Mouse (Mus musculus): Measurements from ENCODE around the gene Myh3. TPM values are rescaled to one million over a fixed set of nuclear protein-coding genes. Genes with fewer than 3 reads are reported as not detected.

Myh3 gene
- polyA plus RNA-seq, 1 experiment, result 0.36 TPM

DNA sequence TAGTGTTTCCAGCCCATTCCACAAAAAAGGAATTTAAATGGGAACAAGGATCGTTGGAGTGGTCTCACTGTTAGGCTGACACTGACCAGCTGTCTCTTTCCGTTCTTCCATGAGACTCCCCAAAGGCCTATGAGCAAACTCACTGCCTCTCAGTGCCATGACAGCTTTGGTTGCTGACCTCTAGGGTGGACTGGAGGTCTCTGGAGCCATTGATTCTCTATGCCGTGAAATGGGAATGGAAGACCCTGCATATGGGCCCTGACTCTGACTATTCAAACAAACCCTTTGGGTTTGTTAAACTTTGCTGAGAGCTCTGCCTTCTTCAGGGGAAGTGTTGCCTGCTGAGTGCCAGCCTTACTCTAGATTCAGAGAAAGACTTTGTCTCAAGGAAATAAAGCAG lies 10.4 kb upstream of the Myh3 start:
- no peaks in the 10 kb centered on the region; the same call in 1 of the 2 replicates for H3K27me3 ChIP-seq (ENCODE audit: control insufficient read depth, insufficient read depth, low read length, poor library complexity, severe bottlenecking)
- H3K36me3 ChIP-seq (ENCODE audit: control insufficient read depth, insufficient read depth, low read length, poor library complexity, severe bottlenecking), result peaks cover 25% of the 10 kb centered on the region
- no peak overlapping the region for H3K27ac ChIP-seq (ENCODE audit: insufficient read depth, low read length)
- H3K4me1 ChIP-seq (ENCODE audit: control insufficient read depth, insufficient read depth, low read length), result no peaks in the 10 kb centered on the region
- no peak overlapping the region for H3K4me3 ChIP-seq (ENCODE audit: low read depth, low read length)
- no peak overlapping the region for H3K9ac ChIP-seq (ENCODE audit: low read depth, poor library complexity, severe bottlenecking)
- TF ChIP-seq CTCF (IDR thresholded peaks at IDR 0.05; ENCODE audit: low read depth, low read length), result no peak
- TF ChIP-seq EP300 (IDR thresholded peaks at IDR 0.05; ENCODE audit: insufficient read depth, low read depth, low read length), result no peak
- TF ChIP-seq POLR2A (IDR thresholded peaks at IDR 0.05; ENCODE audit: insufficient read depth, low read length), result no peak
- no peaks in the 10 kb centered on the region for H3K9me3 ChIP-seq (replicated peaks; ENCODE audit: control insufficient read depth, insufficient read depth, low read length, poor library complexity, severe bottlenecking)

DNA sequence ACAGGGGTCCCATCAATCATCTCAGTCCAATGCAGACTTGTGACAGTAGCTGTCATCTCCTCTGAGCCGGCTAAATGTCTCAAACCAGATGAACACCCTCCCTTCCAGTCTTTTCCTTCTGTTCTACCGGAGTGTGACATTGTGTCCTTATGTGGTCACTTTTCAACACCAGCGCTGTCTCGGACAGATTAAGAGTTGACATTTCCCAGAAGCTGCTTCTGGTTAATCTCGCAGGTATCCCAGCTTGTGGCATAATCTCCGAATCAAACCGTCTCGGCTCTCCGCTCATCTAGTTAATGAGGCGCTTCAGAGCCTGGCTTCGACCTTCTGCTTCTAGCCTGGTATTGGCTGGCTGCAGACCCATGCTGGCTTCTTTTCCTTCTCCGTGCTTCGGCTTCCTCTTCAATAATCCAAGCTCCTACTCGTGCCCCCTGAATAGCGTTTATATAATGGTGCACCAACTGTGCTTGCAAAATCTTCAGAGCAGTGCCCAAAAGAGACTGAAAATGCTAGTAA lies 5.4 kb upstream of the Myh3 start:
- Histone ChIP-seq H3K27ac (ENCODE audit: insufficient read depth, low read length) (no peak overlapping the region), H3K9me3 (replicated peaks; ENCODE audit: control insufficient read depth, insufficient read depth, low read length, poor library complexity, severe bottlenecking) (no peaks in the 10 kb centered on the region), H3K9ac (ENCODE audit: low read depth, poor library complexity, severe bottlenecking) (no peak overlapping the region), H3K27me3 (ENCODE audit: control insufficient read depth, insufficient read depth, low read length, poor library complexity, severe bottlenecking) (no peaks in the 10 kb centered on the region; the same call in 1 of the 2 replicates), H3K4me1 (ENCODE audit: control insufficient read depth, insufficient read depth, low read length) (no peaks in the 10 kb centered on the region), H3K36me3 (ENCODE audit: control insufficient read depth, insufficient read depth, low read length, poor library complexity, severe bottlenecking) (no peaks in the 10 kb centered on the region), H3K4me3 (ENCODE audit: low read depth, low read length) (no peak overlapping the region)
- TF ChIP-seq CTCF (IDR thresholded peaks at IDR 0.05; ENCODE audit: low read depth, low read length) (no peak), EP300 (IDR thresholded peaks at IDR 0.05; ENCODE audit: insufficient read depth, low read depth, low read length) (no peak), POLR2A (IDR thresholded peaks at IDR 0.05; ENCODE audit: insufficient read depth, low read length) (no peak)

DNA sequence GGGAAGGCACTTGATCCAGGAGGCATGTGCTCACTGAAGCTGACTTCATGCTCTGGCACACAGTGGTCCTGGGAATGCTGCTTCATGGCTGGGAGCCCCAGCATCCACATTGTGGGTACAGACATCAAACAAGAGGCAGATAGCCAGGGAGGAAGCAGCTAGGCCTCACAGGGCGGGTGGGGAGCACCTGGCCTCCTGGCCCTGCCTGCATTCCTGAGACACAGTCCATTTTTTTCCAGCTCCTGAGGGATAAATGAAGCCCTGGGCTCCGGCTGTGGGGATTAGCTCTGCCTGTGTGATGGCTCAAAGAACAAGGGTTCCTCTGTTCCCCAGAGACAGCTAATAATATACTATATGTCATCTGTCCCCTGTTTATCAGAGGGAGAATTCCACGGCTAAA lies 3.1 kb upstream of the Myh3 start:
- Histone ChIP-seq H3K27ac (ENCODE audit: insufficient read depth, low read length) (no peak overlapping the region), H3K4me1 (ENCODE audit: control insufficient read depth, insufficient read depth, low read length) (no peaks in the 10 kb centered on the region), H3K4me3 (ENCODE audit: low read depth, low read length) (no peak overlapping the region), H3K9me3 (replicated peaks; ENCODE audit: control insufficient read depth, insufficient read depth, low read length, poor library complexity, severe bottlenecking) (no peaks in the 10 kb centered on the region), H3K9ac (ENCODE audit: low read depth, poor library complexity, severe bottlenecking) (no peak overlapping the region), H3K36me3 (ENCODE audit: control insufficient read depth, insufficient read depth, low read length, poor library complexity, severe bottlenecking) (no peaks in the 10 kb centered on the region), H3K27me3 (ENCODE audit: control insufficient read depth, insufficient read depth, low read length, poor library complexity, severe bottlenecking) (no peaks in the 10 kb centered on the region; the same call in 1 of the 2 replicates)
- TF ChIP-seq EP300 (IDR thresholded peaks at IDR 0.05; ENCODE audit: insufficient read depth, low read depth, low read length), result no peak
- no peak for TF ChIP-seq POLR2A (IDR thresholded peaks at IDR 0.05; ENCODE audit: insufficient read depth, low read length)
- TF ChIP-seq CTCF (IDR thresholded peaks at IDR 0.05; ENCODE audit: low read depth, low read length), result no peak

DNA sequence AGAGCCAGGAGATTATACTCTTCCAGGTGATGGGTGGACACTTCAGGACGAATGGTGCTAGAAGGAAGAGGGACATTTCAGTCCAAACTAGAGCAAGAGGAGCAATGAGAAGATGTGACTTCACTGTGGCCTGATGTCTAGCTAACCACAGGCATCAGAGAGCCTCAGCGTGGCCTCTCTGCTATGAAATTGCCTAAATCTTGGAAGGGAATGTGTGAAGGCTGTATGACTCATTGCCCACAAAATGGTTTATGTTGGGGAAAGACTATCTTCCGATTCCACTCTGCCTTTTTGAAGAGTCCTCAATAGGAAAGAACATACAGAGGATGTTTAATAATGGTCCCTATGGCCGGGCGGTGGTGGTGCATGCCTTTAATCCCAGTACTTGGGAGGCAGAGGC lies 1.3 kb upstream of the Myh3 start:
- H3K36me3 ChIP-seq (ENCODE audit: control insufficient read depth, insufficient read depth, low read length, poor library complexity, severe bottlenecking), result no peaks in the 10 kb centered on the region
- H3K9me3 ChIP-seq (replicated peaks; ENCODE audit: control insufficient read depth, insufficient read depth, low read length, poor library complexity, severe bottlenecking), result no peaks in the 10 kb centered on the region
- TF ChIP-seq EP300 (IDR thresholded peaks at IDR 0.05; ENCODE audit: insufficient read depth, low read depth, low read length) (no peak), CTCF (IDR thresholded peaks at IDR 0.05; ENCODE audit: low read depth, low read length) (no peak), POLR2A (IDR thresholded peaks at IDR 0.05; ENCODE audit: insufficient read depth, low read length) (no peak)
- H3K4me1 ChIP-seq (ENCODE audit: control insufficient read depth, insufficient read depth, low read length), result no peaks in the 10 kb centered on the region
- H3K27me3 ChIP-seq (ENCODE audit: control insufficient read depth, insufficient read depth, low read length, poor library complexity, severe bottlenecking), result no peaks in the 10 kb centered on the region; the same call in 1 of the 2 replicates
- no peak overlapping the region for H3K27ac ChIP-seq (ENCODE audit: insufficient read depth, low read length)
- H3K9ac ChIP-seq (ENCODE audit: low read depth, poor library complexity, severe bottlenecking), result no peak overlapping the region
- H3K4me3 ChIP-seq (ENCODE audit: low read depth, low read length), result no peak overlapping the region

DNA sequence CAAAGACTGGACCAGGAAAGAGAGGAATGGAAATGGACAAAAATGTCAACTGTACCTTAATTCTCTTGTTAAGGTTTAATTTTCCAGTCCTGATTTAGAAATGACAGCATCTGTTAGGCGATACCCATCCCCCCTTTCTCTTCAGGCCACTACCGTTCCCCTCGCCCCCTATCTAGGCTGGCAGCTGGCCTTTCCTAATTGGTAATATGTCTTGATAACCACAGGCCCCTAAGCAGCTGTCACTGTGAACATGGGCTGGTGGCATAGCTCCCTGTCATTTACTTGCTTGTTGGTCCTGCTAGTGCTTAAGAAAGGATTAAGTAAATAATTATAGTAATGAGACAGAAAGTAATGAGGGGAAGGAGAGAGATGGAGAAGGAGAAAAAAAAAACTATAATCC lies 665 bp upstream of the Myh3 start:
- no peaks in the 10 kb centered on the region for H3K27me3 ChIP-seq (ENCODE audit: control insufficient read depth, insufficient read depth, low read length, poor library complexity, severe bottlenecking)
- H3K4me3 ChIP-seq (ENCODE audit: low read depth, low read length), result no peak overlapping the region
- no peak overlapping the region for H3K27ac ChIP-seq (ENCODE audit: insufficient read depth, low read length)
- no peak overlapping the region for H3K9ac ChIP-seq (ENCODE audit: low read depth, poor library complexity, severe bottlenecking)
- H3K4me1 ChIP-seq (ENCODE audit: control insufficient read depth, insufficient read depth, low read length), result no peaks in the 10 kb centered on the region
- no peak for TF ChIP-seq CTCF (IDR thresholded peaks at IDR 0.05; ENCODE audit: low read depth, low read length)
- TF ChIP-seq POLR2A (IDR thresholded peaks at IDR 0.05; ENCODE audit: insufficient read depth, low read length), result no peak
- no peak for TF ChIP-seq EP300 (IDR thresholded peaks at IDR 0.05; ENCODE audit: insufficient read depth, low read depth, low read length)
- no peaks in the 10 kb centered on the region for H3K36me3 ChIP-seq (ENCODE audit: control insufficient read depth, insufficient read depth, low read length, poor library complexity, severe bottlenecking)
- no peaks in the 10 kb centered on the region for H3K9me3 ChIP-seq (replicated peaks; ENCODE audit: control insufficient read depth, insufficient read depth, low read length, poor library complexity, severe bottlenecking)

DNA sequence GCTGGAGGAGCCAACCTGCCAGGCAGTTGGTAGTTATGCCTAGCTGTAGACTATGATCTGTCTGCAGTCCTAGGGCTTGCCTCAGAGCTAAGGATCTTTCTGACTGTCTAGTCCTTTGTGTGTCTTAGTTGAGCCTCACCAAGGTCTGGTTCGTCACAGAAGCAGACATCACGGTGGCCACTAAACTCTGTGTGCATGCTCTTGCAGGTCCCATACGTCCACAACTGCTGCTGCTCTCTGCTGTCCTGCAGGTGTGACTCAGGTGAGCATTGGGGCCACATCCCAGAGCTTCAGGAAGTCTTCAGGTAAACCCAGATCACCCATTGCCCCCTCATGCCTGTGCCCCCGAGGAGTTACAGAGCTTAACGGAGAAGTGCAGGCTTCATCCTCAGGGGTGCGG lies 788 bp downstream of the Myh3 start:
- H3K4me3 ChIP-seq (ENCODE audit: low read depth, low read length), result no peak overlapping the region
- no peaks in the 10 kb centered on the region for H3K36me3 ChIP-seq (ENCODE audit: control insufficient read depth, insufficient read depth, low read length, poor library complexity, severe bottlenecking)
- TF ChIP-seq POLR2A (IDR thresholded peaks at IDR 0.05; ENCODE audit: insufficient read depth, low read length), result no peak
- no peak for TF ChIP-seq EP300 (IDR thresholded peaks at IDR 0.05; ENCODE audit: insufficient read depth, low read depth, low read length)
- TF ChIP-seq CTCF (IDR thresholded peaks at IDR 0.05; ENCODE audit: low read depth, low read length), result no peak
- H3K27me3 ChIP-seq (ENCODE audit: control insufficient read depth, insufficient read depth, low read length, poor library complexity, severe bottlenecking), result no peaks in the 10 kb centered on the region
- no peaks in the 10 kb centered on the region for H3K4me1 ChIP-seq (ENCODE audit: control insufficient read depth, insufficient read depth, low read length)
- no peak overlapping the region for H3K27ac ChIP-seq (ENCODE audit: insufficient read depth, low read length)
- no peaks in the 10 kb centered on the region for H3K9me3 ChIP-seq (replicated peaks; ENCODE audit: control insufficient read depth, insufficient read depth, low read length, poor library complexity, severe bottlenecking)
- H3K9ac ChIP-seq (ENCODE audit: low read depth, poor library complexity, severe bottlenecking), result no peak overlapping the region
